Mouse (Mus musculus) hindbrain, embryonic 12.5 days (tissue): ENCODE measurements around the gene Gimap7. TPM values are rescaled to one million over a fixed set of nuclear protein-coding genes. Genes with fewer than 3 reads are reported as not detected.

Source experiments
- ATAC-seq: fragments of 200-750 bp; cut with Nextera tagmentation; 2 replicates; pipeline ENCODE4 v1.8.0; 2017; ENCODE audit warnings: moderate TSS enrichment; ENCODE audit not compliant: low FRiP score
- H3K27ac ChIP-seq: fragments of 300-500 bp; sonication (generic); 2 replicates; pipeline ENCODE4 v1.5.1; 2016; ENCODE audit warnings: mild to moderate bottlenecking
- H3K27me3 ChIP-seq: fragments of 300-500 bp; sonication (generic); 2 replicates; pipeline ENCODE4 v1.6.1; 2016; ENCODE audit warnings: mild to moderate bottlenecking
- H3K36me3 ChIP-seq: fragments of 300-500 bp; sonication (generic); 2 replicates; pipeline ENCODE4 v1.6.1; 2016; ENCODE audit warnings: mild to moderate bottlenecking
- H3K4me1 ChIP-seq: fragments of 300-500 bp; sonication (generic); 2 replicates; pipeline ENCODE4 v1.6.1; 2016
- H3K4me2 ChIP-seq: fragments of 300-500 bp; sonication (generic); replicated peaks from 2 replicates; pipeline ENCODE4 v1.6.1; 2016; ENCODE audit warnings: mild to moderate bottlenecking
- H3K4me3 ChIP-seq: fragments of 300-500 bp; sonication (generic); 2 replicates; pipeline ENCODE4 v1.5.1; 2016; ENCODE audit warnings: mild to moderate bottlenecking
- H3K9ac ChIP-seq: fragments of 300-500 bp; sonication (generic); 2 replicates; pipeline ENCODE4 v1.6.1; 2016; ENCODE audit warnings: mild to moderate bottlenecking, moderate library complexity
- H3K9me3 ChIP-seq: fragments of 300-500 bp; sonication (generic); replicated peaks from 2 replicates; pipeline ENCODE4 v1.6.1; 2016; ENCODE audit warnings: mild to moderate bottlenecking
- WGBS: fragments of 180-500 bp; shearing (Covaris S2); methylation state at CpG from one replicate; pipeline ENCODE4 v1.1.7; 2016; 5-methylcytosine and 5-hydroxymethylcytosine counted together
- polyA plus RNA-seq: library from polyadenylated mRNA; unstranded; fragments of >200 nt; fragmentation: Nextera tagmentation; extraction: Ambion mirVana; gene quantifications from 2 replicates; pipeline ENCODE4 v1.2.1, GENCODE M21; 2016

Gimap7 gene
- polyA plus RNA-seq, 1 experiment from 2014 or later = not detected

GRCm38 (mm10) chr6:48763567-48764270 lies 45.3 kb downstream of the Gimap7 start:
- no peaks in the 10 kb centered on the region for H3K27me3 ChIP-seq
- no peak overlapping the region for H3K27ac ChIP-seq
- H3K9me3 ChIP-seq = no peaks in the 10 kb centered on the region; the same call in 1 of the 2 replicates
- no peak overlapping the region for H3K4me2 ChIP-seq
- ATAC-seq = no peak
- no peaks in the 10 kb centered on the region for H3K36me3 ChIP-seq
- H3K4me3 ChIP-seq = no peak overlapping the region
- no peak overlapping the region for H3K9ac ChIP-seq
- H3K4me1 ChIP-seq = no peaks in the 10 kb centered on the region
- WGBS = 86% methylated on average over 7 of the region's 7 CpGs

- no peak overlapping the region for H3K9ac ChIP-seq
- no peaks in the 10 kb centered on the region for H3K27me3 ChIP-seq
- H3K4me2 ChIP-seq = no peak overlapping the region
- no peaks in the 10 kb centered on the region; the same call in 1 of the 2 replicates for H3K9me3 ChIP-seq
- H3K4me1 ChIP-seq = no peaks in the 10 kb centered on the region
- no peak overlapping the region for H3K4me3 ChIP-seq
- WGBS = 94% methylated on average over 10 of the region's 10 CpGs
- H3K36me3 ChIP-seq = no peaks in the 10 kb centered on the region
- H3K27ac ChIP-seq = no peak overlapping the region
- ATAC-seq = no peak
These were observed 46.1 kb downstream of the Gimap7 start for GRCm38 (mm10) chr6:48764496-48764895.

DNA sequence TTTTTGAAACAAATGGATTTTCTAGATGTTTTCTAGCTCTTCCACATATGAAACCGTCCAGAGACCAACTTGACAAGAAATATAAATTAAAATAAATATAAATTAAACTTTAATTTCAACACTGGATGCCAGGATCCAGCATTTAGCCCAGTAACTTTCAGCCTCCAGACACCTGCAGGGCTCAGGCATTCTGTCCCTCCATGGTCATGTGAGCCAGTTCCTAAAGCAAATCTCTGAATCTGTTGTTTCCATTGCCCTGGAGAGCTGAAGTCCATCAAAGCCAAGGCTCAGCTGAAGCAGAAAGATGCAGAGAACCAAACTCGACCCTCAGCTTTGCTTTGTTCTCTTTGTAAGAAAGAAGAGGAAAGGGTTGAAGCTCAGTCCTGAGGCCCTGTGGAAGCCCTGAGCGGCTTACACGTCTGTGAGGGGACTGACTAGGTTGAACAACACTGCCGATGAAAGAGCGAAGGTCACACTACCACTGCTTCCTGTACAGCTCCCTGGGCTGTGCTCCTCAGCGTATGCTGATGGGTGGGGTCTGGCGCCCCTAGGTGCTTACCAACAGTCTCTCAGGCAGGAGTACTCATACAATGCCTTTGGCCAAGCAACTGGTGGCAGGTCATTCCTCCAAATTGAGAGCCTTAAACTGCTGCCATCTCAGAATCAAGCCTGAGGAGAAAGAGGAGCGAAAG lies 49.9 kb downstream of the Gimap7 start:
- Histone ChIP-seq H3K4me2 (no peak overlapping the region), H3K4me3 (no peak overlapping the region), H3K4me1 (0 out of 2 replicates have a peak, but pooled peaks cover 4% of the 10 kb centered on the region), H3K9ac (no peak overlapping the region), H3K9me3 (no peaks in the 10 kb centered on the region; the same call in 1 of the 2 replicates), H3K36me3 (no peaks in the 10 kb centered on the region), H3K27ac (no peak overlapping the region), H3K27me3 (no peaks in the 10 kb centered on the region)
- 73% methylated on average over 9 of the region's 9 CpGs for WGBS
- no peak for ATAC-seq

DNA sequence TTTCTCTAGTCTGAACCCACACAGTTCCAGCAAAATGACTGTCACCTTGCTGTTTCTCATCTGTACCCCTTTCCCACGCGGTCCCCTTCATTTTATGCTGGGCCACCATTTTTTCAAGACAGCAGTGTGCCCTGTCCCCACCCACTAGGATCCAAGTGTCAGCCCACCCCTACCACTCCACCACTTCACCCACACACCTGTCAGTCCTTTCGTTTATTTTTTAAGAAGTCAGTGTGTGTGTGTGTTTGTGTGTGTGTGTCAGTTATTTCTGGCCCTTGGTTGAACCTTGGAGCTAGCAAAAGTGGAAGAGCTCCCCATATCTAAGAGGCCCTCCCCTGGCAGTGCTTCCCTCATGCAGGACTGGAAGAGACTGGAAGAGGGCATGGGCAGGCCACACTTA lies 50.5 kb downstream of the Gimap7 start:
- no peak for ATAC-seq
- Histone ChIP-seq H3K9me3 (no peaks in the 10 kb centered on the region; the same call in 1 of the 2 replicates), H3K27ac (no peak overlapping the region), H3K27me3 (no peaks in the 10 kb centered on the region), H3K4me3 (no peak overlapping the region), H3K36me3 (no peaks in the 10 kb centered on the region), H3K4me1 (0 out of 2 replicates have a peak, but pooled peaks cover 4% of the 10 kb centered on the region), H3K9ac (no peak overlapping the region), H3K4me2 (no peak overlapping the region)
- WGBS = 89% methylated on average over 3 of the region's 3 CpGs

DNA sequence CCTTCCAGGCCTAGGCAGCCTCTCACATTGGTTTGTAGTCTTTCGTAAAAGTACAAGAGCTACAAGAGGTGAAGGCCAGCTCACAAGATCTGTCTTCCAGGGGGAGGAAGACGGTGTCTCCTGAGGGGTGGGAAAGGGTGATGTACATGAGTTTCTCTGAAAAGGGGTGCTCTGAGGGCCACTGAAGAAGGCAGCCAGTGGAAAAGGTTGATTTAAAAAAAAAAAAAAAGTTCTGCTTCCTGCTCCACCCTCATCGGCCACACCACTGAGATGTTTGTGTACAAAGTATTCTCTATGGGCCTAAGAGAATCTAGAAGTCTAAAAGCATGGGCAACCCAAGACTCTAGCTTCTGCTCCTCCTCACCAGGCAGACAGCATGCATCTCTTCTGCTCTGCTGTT lies 52.3 kb downstream of the Gimap7 start, which contains the start of gene Gimap3:
TSS of gene Gimap3 (minus strand) at position 156 of the 400 bp plus-strand sequence.
- Histone ChIP-seq H3K9me3 (no peaks in the 10 kb centered on the region), H3K36me3 (no peaks in the 10 kb centered on the region), H3K27me3 (no peaks in the 10 kb centered on the region), H3K4me3 (no peak within 1 kb of the TSS), H3K4me2 (no peak within 1 kb of the TSS), H3K27ac (no peak within 1 kb of the TSS), H3K9ac (no peak within 1 kb of the TSS), H3K4me1 (0 out of 2 replicates have a peak, but pooled peaks cover 4% of the 10 kb centered on the region)
- WGBS = 89% methylated on average over 3 of the region's 3 CpGs
- no peak for ATAC-seq

- Histone ChIP-seq H3K4me2 (no peak overlapping the region), H3K36me3 (no peaks in the 10 kb centered on the region), H3K4me3 (no peak overlapping the region), H3K9me3 (no peaks in the 10 kb centered on the region), H3K4me1 (0 out of 2 replicates have a peak, but pooled peaks cover 4% of the 10 kb centered on the region), H3K9ac (no peak overlapping the region), H3K27me3 (no peaks in the 10 kb centered on the region), H3K27ac (no peak overlapping the region)
- WGBS = 11% methylated on average over 8 of the region's 8 CpGs
- ATAC-seq = no peak
These were observed 53.6 kb downstream of the Gimap7 start for GRCm38 (mm10) chr6:48772030-48772429.

Other genes with a start within 250 kb of the Gimap7 start
- gene Atp6v0e2, start 181.0 kb upstream of the Gimap7 start, polyA plus RNA-seq = 74.7 and 75.0 TPM in 2 replicates
- gene Lrrc61, start 163.8 kb upstream of the Gimap7 start, polyA plus RNA-seq = 19.7 and 22.5 TPM in 2 replicates
- 1.8 and 3.3 TPM in 2 replicates for gene Rarres2, start 145.8 kb upstream of the Gimap7 start, polyA plus RNA-seq
- not detected in 2 replicates for gene Gm45021, start 129.0 kb upstream of the Gimap7 start, polyA plus RNA-seq
- gene Repin1, start 124.7 kb upstream of the Gimap7 start, polyA plus RNA-seq = 43.1 and 43.9 TPM in 2 replicates
- not detected in 2 replicates for gene Gm44965, start 124.7 kb upstream of the Gimap7 start, polyA plus RNA-seq
- gene Zfp775, start 116.6 kb upstream of the Gimap7 start, polyA plus RNA-seq = 12.7 and 14.6 TPM in 2 replicates
- 2.6 and 3.1 TPM in 2 replicates for gene AI854703, start 91.9 kb upstream of the Gimap7 start, polyA plus RNA-seq
- gene Gimap8, start 71.4 kb upstream of the Gimap7 start, polyA plus RNA-seq = 1.0 and 1.1 TPM in 2 replicates
- gene Gimap9, start 42.5 kb upstream of the Gimap7 start, polyA plus RNA-seq = 3.7 and 4.4 TPM in 2 replicates
- gene Gimap4, start 34.1 kb upstream of the Gimap7 start, polyA plus RNA-seq = 4.2 and 5.4 TPM in 2 replicates
- 8.5 and 9.6 TPM in 2 replicates for gene Gimap6, start 10.4 kb upstream of the Gimap7 start, polyA plus RNA-seq
- 1.7 TPM in 1 of 2 replicates, not detected in the other for gene Gm28053, start within 50 bp of the Gimap7 start, polyA plus RNA-seq
- gene Gimap1, start 20.4 kb downstream of the Gimap7 start, polyA plus RNA-seq = 5.4 and 6.7 TPM in 2 replicates
- 0.97 and 1.6 TPM in 2 replicates for gene Gimap5, start 27.6 kb downstream of the Gimap7 start, polyA plus RNA-seq
- gene Gimap3, start 52.2 kb downstream of the Gimap7 start, polyA plus RNA-seq = not detected in 2 replicates
- 26.5 and 28.5 TPM in 2 replicates for gene Tmem176a, start 122.3 kb downstream of the Gimap7 start, polyA plus RNA-seq
- 114 and 118 TPM in 2 replicates for gene Tmem176b, start 122.9 kb downstream of the Gimap7 start, polyA plus RNA-seq
- not detected in 2 replicates for gene Aoc1, start 154.3 kb downstream of the Gimap7 start, polyA plus RNA-seq
- not detected in 2 replicates for gene 1600015I10Rik, start 211.3 kb downstream of the Gimap7 start, polyA plus RNA-seq